Mouse (Mus musculus): ENCODE measurements around the gene B4galt5.

The B4galt5 gene

GRCm38 (mm10) chr2:167302031-167302430 is 47.0 kb downstream of the B4galt5 start:
- DNase-seq: no peak

GRCm38 (mm10) chr2:167301601-167302000 is 47.4 kb downstream of the B4galt5 start:
- DNase-seq: peak; percentile 2

- DNase-seq: peak; percentile 1
Measured at GRCm38 (mm10) chr2:167300943-167301497, 48.0 kb downstream of the B4galt5 start.

- DNase-seq: no peak
Measured at GRCm38 (mm10) chr2:167299861-167300667, 48.9 kb downstream of the B4galt5 start.

- peak; percentile 65 for DNase-seq
Measured at GRCm38 (mm10) chr2:167298729-167299705, 50.0 kb downstream of the B4galt5 start.

- peak; percentile 2 for DNase-seq
Measured at GRCm38 (mm10) chr2:167297985-167298384, 51.0 kb downstream of the B4galt5 start.

- peak; percentile 6 for DNase-seq
Measured at GRCm38 (mm10) chr2:167294926-167295325, 54.1 kb downstream of the B4galt5 start.

- peak; percentile 2 for DNase-seq
Measured at GRCm38 (mm10) chr2:167294216-167294615, 54.8 kb downstream of the B4galt5 start.

- DNase-seq: peak; percentile 2
Measured at GRCm38 (mm10) chr2:167293289-167294085, 55.5 kb downstream of the B4galt5 start.

GRCm38 (mm10) chr2:167292854-167293253 is 56.1 kb downstream of the B4galt5 start:
- DNase-seq: peak; percentile 1

GRCm38 (mm10) chr2:167292151-167292591 is 56.8 kb downstream of the B4galt5 start:
- DNase-seq: peak; percentile 1

- peak; percentile 1 for DNase-seq
Measured at GRCm38 (mm10) chr2:167291656-167292055, 57.3 kb downstream of the B4galt5 start.

GRCm38 (mm10) chr2:167281461-167281860 is 67.5 kb downstream of the B4galt5 start:
- DNase-seq: peak; percentile 1

GRCm38 (mm10) chr2:167280986-167281310 is 68.0 kb downstream of the B4galt5 start:
- no peak for DNase-seq

GRCm38 (mm10) chr2:167280090-167280985 is 68.6 kb downstream of the B4galt5 start:
- peak; percentile 79 for DNase-seq

- peak; percentile 48 for DNase-seq
Measured at GRCm38 (mm10) chr2:167278751-167279526, 70.0 kb downstream of the B4galt5 start.

- DNase-seq: peak; percentile 2
Measured at GRCm38 (mm10) chr2:167278011-167278410, 71.0 kb downstream of the B4galt5 start.

GRCm38 (mm10) chr2:167277026-167277425 is 72.0 kb downstream of the B4galt5 start:
- peak; percentile 1 for DNase-seq

GRCm38 (mm10) chr2:167275856-167276255 is 73.1 kb downstream of the B4galt5 start:
- DNase-seq: peak; percentile 2

- DNase-seq: peak; percentile 2
Measured at GRCm38 (mm10) chr2:167274713-167275465, 74.1 kb downstream of the B4galt5 start.

All from right cerebral cortex, postnatal 25 days (tissue).